Comparison of ENCODE assay signal across 14 mouse cellular contexts in the genomic region with DNA sequence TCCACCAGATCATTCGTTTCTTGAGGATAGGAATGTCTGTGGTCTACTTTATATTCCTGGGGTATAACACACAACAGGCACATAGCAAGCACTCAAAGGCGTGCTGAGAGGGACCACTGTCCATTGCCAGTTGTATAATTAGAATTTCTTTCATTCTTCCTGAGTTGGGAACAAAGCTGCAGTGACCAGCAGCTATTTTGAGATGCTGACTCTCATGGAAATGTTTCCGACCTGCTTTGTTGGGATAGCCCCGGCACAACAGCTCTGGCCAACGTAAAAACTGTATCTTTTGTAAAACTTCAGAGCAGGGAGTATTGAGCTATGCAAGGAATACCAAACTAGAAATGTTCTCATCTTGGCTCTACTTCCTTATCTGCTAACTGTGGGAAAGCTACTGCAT. TPM values are rescaled to one million over a fixed set of nuclear protein-coding genes. Genes with fewer than 3 reads are reported as not detected.
DNase-seq lines count a peak whose midpoint lies in the region; ATAC-seq and TF ChIP-seq lines count a peak whose summit lies in the region.
"Had no signal": no experiment of that assay in that cellular context is flagged by ENCODE, and none has a peak within 500 bp of the region (broad histone marks: within the 10 kb centered on the region; RNA-seq: fewer than 3 reads in every experiment).

No protein-coding gene starts in this region.

- DNase-seq in embryonic facial prominence, embryonic 14.5 days (ENCODE audit: low spot score), result peak; percentile 4
- DNase-seq in embryonic facial prominence, embryonic 10.5 days (ENCODE audit: low spot score), result no peak
- peak; percentile 10 to 31 for DNase-seq in layer of hippocampus, postnatal 14 days (ENCODE audit: low spot score in 2 of 2)
- DNase-seq in layer of hippocampus, adult 8-10 months (ENCODE audit: low spot score in 2 of 2), result no peak
- DNase-seq in heart, postnatal 0 days (ENCODE audit: low spot score), result peak; percentile 79
- no peak for DNase-seq in spleen, postnatal 10 days (ENCODE audit: low spot score in 2 of 2)
- DNase-seq in testis, postnatal 10 days (ENCODE audit: low spot score), result no peak
- DNase-seq: adrenal gland, adult 2 months; cerebellum, postnatal 25 days; kidney, adult 8-10 months; lung, postnatal 10 days had no signal

- no peak overlapping the region for H3K9ac ChIP-seq in embryonic facial prominence, embryonic 14.5 days (ENCODE audit: low read depth, low read length)
- no peak overlapping the region for H3K9ac ChIP-seq in heart, postnatal 0 days (replicated peaks; ENCODE audit: low read depth, low read length)
- no peak overlapping the region for H3K9ac ChIP-seq in midbrain, embryonic 16.5 days (ENCODE audit: low read depth, low read length)
- H3K9ac ChIP-seq: embryonic facial prominence, embryonic 13.5 days had no signal

- no peak for TF ChIP-seq EP300 in heart, postnatal 0 days (IDR thresholded peaks at IDR 0.05; ENCODE audit: low read depth)

- H3K9me3 ChIP-seq in embryonic facial prominence, embryonic 14.5 days (ENCODE audit: control insufficient read depth, low read length), result no peaks in the 10 kb centered on the region
- no peaks in the 10 kb centered on the region for H3K9me3 ChIP-seq in embryonic facial prominence, embryonic 10.5 days
- H3K9me3 ChIP-seq in heart, postnatal 0 days (replicated peaks; ENCODE audit: control insufficient read depth, low read length), result no peaks in the 10 kb centered on the region
- no peaks in the 10 kb centered on the region for H3K9me3 ChIP-seq in midbrain, embryonic 16.5 days (replicated peaks; ENCODE audit: control insufficient read depth, low read length, poor library complexity, severe bottlenecking)
- H3K9me3 ChIP-seq: embryonic facial prominence, embryonic 13.5 days had no signal

- no peak for TF ChIP-seq CTCF in heart, postnatal 0 days (IDR thresholded peaks at IDR 0.05; ENCODE audit: low read depth)

- H3K4me1 ChIP-seq in embryonic facial prominence, embryonic 14.5 days (ENCODE audit: control insufficient read depth, insufficient read depth, low read length), result no peaks in the 10 kb centered on the region
- no peaks in the 10 kb centered on the region for H3K4me1 ChIP-seq in embryonic facial prominence, embryonic 10.5 days
- peaks cover 14% of the 10 kb centered on the region for H3K4me1 ChIP-seq in heart, postnatal 0 days (ENCODE audit: control insufficient read depth, insufficient read depth)
- H3K4me1 ChIP-seq in midbrain, embryonic 16.5 days (ENCODE audit: control insufficient read depth, insufficient read depth, low read length), result no peaks in the 10 kb centered on the region; the same call in 1 of the 2 replicates
- H3K4me1 ChIP-seq: embryonic facial prominence, embryonic 13.5 days had no signal

- H3K27me3 ChIP-seq in embryonic facial prominence, embryonic 14.5 days (replicated peaks; ENCODE audit: control insufficient read depth, insufficient read depth, low read length), result no peaks in the 10 kb centered on the region
- H3K27me3 ChIP-seq in embryonic facial prominence, embryonic 10.5 days (replicated peaks; ENCODE audit: low read depth, poor library complexity, severe bottlenecking), result no peaks in the 10 kb centered on the region
- no peaks in the 10 kb centered on the region for H3K27me3 ChIP-seq in heart, postnatal 0 days (ENCODE audit: control insufficient read depth, insufficient read depth, low read length)
- H3K27me3 ChIP-seq in midbrain, embryonic 16.5 days (ENCODE audit: control insufficient read depth, insufficient read depth, low read depth, low read length), result no peaks in the 10 kb centered on the region
- H3K27me3 ChIP-seq: embryonic facial prominence, embryonic 13.5 days had no signal

- H3K4me3 ChIP-seq in embryonic facial prominence, embryonic 14.5 days (ENCODE audit: low read depth, low read length), result no peak overlapping the region
- no peak overlapping the region for H3K4me3 ChIP-seq in embryonic facial prominence, embryonic 10.5 days
- H3K4me3 ChIP-seq in heart, postnatal 0 days (ENCODE audit: low read depth, low read length), result no peak overlapping the region
- no peak overlapping the region for H3K4me3 ChIP-seq in midbrain, embryonic 16.5 days (ENCODE audit: low read depth, low read length)
- H3K4me3 ChIP-seq: embryonic facial prominence, embryonic 13.5 days had no signal

- H3K27ac ChIP-seq in embryonic facial prominence, embryonic 14.5 days (replicated peaks; ENCODE audit: low read depth, low read length), result no peak overlapping the region
- no peak overlapping the region for H3K27ac ChIP-seq in embryonic facial prominence, embryonic 10.5 days (replicated peaks)
- peak overlapping the region; percentile 70 for H3K27ac ChIP-seq in heart, postnatal 0 days (ENCODE audit: low read depth)
- peak overlapping the region; percentile 53; the same call in 1 of the 2 replicates for H3K27ac ChIP-seq in midbrain, embryonic 16.5 days (ENCODE audit: low read length)
- H3K27ac ChIP-seq: embryonic facial prominence, embryonic 13.5 days had no signal

- H3K4me2 ChIP-seq in embryonic facial prominence, embryonic 14.5 days (ENCODE audit: low read depth, low read length), result no peak overlapping the region
- no peak overlapping the region; the same call in 1 of the 2 replicates for H3K4me2 ChIP-seq in heart, postnatal 0 days (ENCODE audit: low read depth, low read length)
- H3K4me2 ChIP-seq in midbrain, embryonic 16.5 days (ENCODE audit: low read length), result no peak overlapping the region
- H3K4me2 ChIP-seq: embryonic facial prominence, embryonic 13.5 days; liver, embryonic 11.5 days had no signal

- no peak for ATAC-seq in embryonic facial prominence, embryonic 14.5 days (ENCODE audit: low read depth)
- ATAC-seq in heart, postnatal 0 days (ENCODE audit: insufficient read depth, low read depth), result peak; percentile 81
- peak; percentile 89 for ATAC-seq in midbrain, embryonic 16.5 days

- WGBS in embryonic facial prominence, embryonic 14.5 days, result 60% methylated on average over 5 of the region's 5 CpGs
- 76% methylated on average over 5 of the region's 5 CpGs for WGBS in embryonic facial prominence, embryonic 10.5 days
- 13% methylated on average over 5 of the region's 5 CpGs for WGBS in heart, postnatal 0 days
- 44% methylated on average over 5 of the region's 5 CpGs for WGBS in midbrain, embryonic 16.5 days

- H3K36me3 ChIP-seq in embryonic facial prominence, embryonic 14.5 days (ENCODE audit: control insufficient read depth, insufficient read depth, low read length), result no peaks in the 10 kb centered on the region
- no peaks in the 10 kb centered on the region for H3K36me3 ChIP-seq in embryonic facial prominence, embryonic 10.5 days (replicated peaks)
- no peaks in the 10 kb centered on the region for H3K36me3 ChIP-seq in heart, postnatal 0 days (replicated peaks; ENCODE audit: control insufficient read depth, insufficient read depth, low read length)
- no peaks in the 10 kb centered on the region for H3K36me3 ChIP-seq in midbrain, embryonic 16.5 days (ENCODE audit: control insufficient read depth, insufficient read depth, low read length)
- H3K36me3 ChIP-seq: embryonic facial prominence, embryonic 13.5 days had no signal

RNA-seq across cellular contexts. Expression of a gene that starts 28.2 kb away (rescaled TPM):
- 71.9 and 74.5 TPM in 2 replicates for polyA plus RNA-seq in embryonic facial prominence, embryonic 14.5 days (2014; fragmentation: Nextera tagmentation; extraction: Ambion mirVana)
- polyA plus RNA-seq in embryonic facial prominence, embryonic 10.5 days (2016; fragmentation: Nextera tagmentation; extraction: Ambion mirVana), result 78.1 and 84.3 TPM in 2 replicates
- 100 to 1,000 TPM; 112 TPM for total RNA-seq in layer of hippocampus, postnatal 14 days (2021)
- total RNA-seq in layer of hippocampus, adult 8-10 months (2022), result 100 to 1,000 TPM; 122 to 140 (median 133) TPM
- total RNA-seq in heart, postnatal 0 days (2014; rRNA removed; ENCODE audit: low replicate concordance), result 87.8 and 92.5 TPM in 2 replicates
- polyA plus RNA-seq in heart, postnatal 0 days (2015; fragmentation: Nextera tagmentation; extraction: Ambion mirVana), result 68.0 and 78.1 TPM in 2 replicates
- 71.0 and 75.9 TPM in 2 replicates for polyA plus RNA-seq in midbrain, embryonic 16.5 days (2015; fragmentation: Nextera tagmentation; extraction: Ambion mirVana)

Comparison
In these comparisons a context has a peak if more than half of its experiments do, and no peak if none do; other contexts are left out.
1. DNase-seq: peak in embryonic facial prominence, embryonic 14.5 days (single experiment), layer of hippocampus, postnatal 14 days (2 of 2) and heart, postnatal 0 days (single experiment); none in embryonic facial prominence, embryonic 10.5 days (single experiment), layer of hippocampus, adult 8-10 months (0 of 2), spleen, postnatal 10 days (0 of 2) and testis, postnatal 10 days (single experiment).
2. H3K27ac ChIP-seq: peak in heart, postnatal 0 days (single experiment) and midbrain, embryonic 16.5 days (single experiment); none in embryonic facial prominence, embryonic 14.5 days (single experiment) and embryonic facial prominence, embryonic 10.5 days (single experiment).